Mouse (Mus musculus) embryonic facial prominence, embryonic 15.5 days (tissue): Measurements from ENCODE around the gene Fn3krp. TPM values are rescaled to one million over a fixed set of nuclear protein-coding genes. Genes with fewer than 3 reads are reported as not detected.

Experiments used
- ATAC-seq: fragments of 200-750 bp; cut with Nextera tagmentation; 2 replicates; pipeline ENCODE4 v1.8.0; 2017; ENCODE audit warnings: low read depth, moderate TSS enrichment; ENCODE audit not compliant: insufficient number of reproducible peaks, low FRiP score, low TSS enrichment
- H3K27ac ChIP-seq: fragments of 300-500 bp; sonication (generic); replicated peaks from 2 replicates; pipeline ENCODE4 v1.5.1; 2015; ENCODE audit warnings: mild to moderate bottlenecking, inconsistent platforms
- H3K27me3 ChIP-seq: fragments of 300-500 bp; sonication (generic); 2 replicates; pipeline ENCODE4 v1.6.1; 2015; ENCODE audit warnings: inconsistent platforms
- H3K36me3 ChIP-seq: fragments of 300-500 bp; sonication (generic); 2 replicates; pipeline ENCODE4 v1.6.1; 2015; ENCODE audit warnings: mild to moderate bottlenecking, inconsistent platforms
- H3K4me1 ChIP-seq: fragments of 300-500 bp; sonication (generic); 2 replicates; pipeline ENCODE4 v1.6.1; 2015; ENCODE audit warnings: inconsistent platforms
- H3K4me2 ChIP-seq: fragments of 300-500 bp; sonication (generic); replicated peaks from 2 replicates; pipeline ENCODE4 v1.6.1; 2015; ENCODE audit warnings: mild to moderate bottlenecking, inconsistent platforms
- H3K4me3 ChIP-seq: fragments of 300-500 bp; sonication (generic); replicated peaks from 2 replicates; pipeline ENCODE4 v1.5.1; 2015; ENCODE audit warnings: mild to moderate bottlenecking, inconsistent platforms
- H3K9ac ChIP-seq: fragments of 300-500 bp; sonication (generic); 2 replicates; pipeline ENCODE4 v1.6.1; 2015; ENCODE audit warnings: inconsistent platforms
- H3K9me3 ChIP-seq: fragments of 300-500 bp; sonication (generic); replicated peaks from 2 replicates; pipeline ENCODE4 v1.6.1; 2016; ENCODE audit warnings: inconsistent platforms
- WGBS: fragments of 180-500 bp; shearing (Covaris S2); methylation state at CpG from one replicate; pipeline ENCODE4 v1.1.7; 2015; 5-methylcytosine and 5-hydroxymethylcytosine counted together
- polyA plus RNA-seq: library from polyadenylated mRNA; unstranded; fragments of >200 nt; fragmentation: Nextera tagmentation; extraction: Ambion mirVana; gene quantifications from 2 replicates; pipeline ENCODE4 v1.2.1, GENCODE M21; 2015

Gene Fn3krp
- polyA plus RNA-seq, 1 experiment from 2014 or later = 9.8 TPM

DNA sequence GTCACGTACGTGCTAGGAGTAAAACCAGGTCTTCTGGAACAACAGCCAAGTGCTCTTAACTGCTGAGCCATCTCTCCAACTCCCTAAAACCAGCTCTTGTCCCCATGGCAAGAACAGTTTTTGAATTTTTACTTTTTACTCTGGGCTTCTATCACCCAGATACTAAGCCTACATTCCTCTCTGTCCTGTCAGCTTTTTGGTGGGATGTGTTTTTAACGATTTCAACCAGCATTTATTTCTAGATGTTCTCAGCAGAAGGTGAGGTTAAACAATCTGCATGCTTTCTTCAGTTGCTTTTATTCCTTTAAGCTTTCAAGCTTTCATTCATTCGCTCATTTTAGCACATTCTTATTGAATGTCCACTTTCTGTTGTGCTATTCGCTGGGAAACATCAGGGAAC lies 3.2 kb upstream of the Fn3krp start:
- peaks cover 9% of the 10 kb centered on the region for H3K4me1 ChIP-seq
- no peak overlapping the region for H3K9ac ChIP-seq
- no peaks in the 10 kb centered on the region for H3K9me3 ChIP-seq
- no peaks in the 10 kb centered on the region for H3K36me3 ChIP-seq
- WGBS = 80% methylated on average over 5 of the region's 5 CpGs
- no peak overlapping the region for H3K4me2 ChIP-seq
- no peak overlapping the region for H3K4me3 ChIP-seq
- H3K27me3 ChIP-seq = no peaks in the 10 kb centered on the region
- no peak overlapping the region for H3K27ac ChIP-seq
- ATAC-seq = no peak

DNA sequence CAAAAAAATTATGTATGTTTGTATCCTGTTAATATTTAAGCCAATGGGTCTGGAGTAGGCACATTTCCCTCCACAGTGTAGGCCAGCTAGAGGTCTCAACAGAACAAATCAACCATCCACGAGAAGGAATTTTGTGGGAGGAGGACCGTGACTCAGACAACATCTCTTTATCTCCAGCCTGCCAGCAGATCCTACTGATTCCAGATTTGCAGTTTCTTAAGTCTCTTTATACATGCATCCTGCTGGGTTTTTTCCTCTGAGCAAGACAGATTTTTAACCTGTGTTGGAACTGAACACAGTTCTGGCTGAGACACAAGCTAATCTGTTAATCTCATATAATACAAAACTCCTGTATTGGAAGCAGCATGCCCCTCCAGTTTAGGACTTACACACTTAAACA lies 2.3 kb upstream of the Fn3krp start:
- no peak for ATAC-seq
- no peak overlapping the region for H3K27ac ChIP-seq
- WGBS = 44% methylated on average over 2 of the region's 2 CpGs

DNA sequence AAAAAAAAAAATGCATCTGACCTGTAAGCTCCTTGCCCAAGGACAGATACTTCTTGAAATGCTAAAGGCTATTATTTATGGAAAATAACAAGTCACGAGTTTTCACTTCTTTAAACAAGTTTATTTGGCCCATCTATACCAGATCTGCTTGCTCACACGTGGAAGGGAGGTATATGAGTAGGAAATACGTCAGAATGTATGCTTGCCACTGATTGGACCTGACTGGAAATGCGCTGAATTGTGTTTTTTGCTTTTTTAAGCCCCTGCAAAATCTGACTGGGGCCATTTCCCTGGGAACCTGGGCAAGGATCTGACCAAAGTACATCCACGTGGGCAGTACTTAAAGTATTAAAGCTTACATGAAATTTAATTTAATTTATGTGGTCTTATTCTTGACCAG lies 822 bp upstream of the Fn3krp start:
- Histone ChIP-seq H3K9me3 (no peaks in the 10 kb centered on the region), H3K27me3 (no peaks in the 10 kb centered on the region), H3K27ac (no peak overlapping the region; the same call in 1 of the 2 replicates), H3K4me3 (peak overlapping the region; percentile 83), H3K4me2 (peak overlapping the region; percentile 81), H3K36me3 (0 out of 2 replicates have a peak, but pooled peaks cover 3% of the 10 kb centered on the region), H3K4me1 (peaks cover 9% of the 10 kb centered on the region), H3K9ac (no peak overlapping the region)
- 48% methylated on average over 5 of the region's 5 CpGs for WGBS
- ATAC-seq = no peak

More for the DNA sequence above, 2.3 kb upstream of the Fn3krp start:
- H3K4me3 ChIP-seq = no peak overlapping the region
- H3K36me3 ChIP-seq = no peaks in the 10 kb centered on the region
- no peak overlapping the region for H3K4me2 ChIP-seq
- no peak overlapping the region for H3K9ac ChIP-seq
- H3K9me3 ChIP-seq = no peaks in the 10 kb centered on the region
- no peaks in the 10 kb centered on the region for H3K27me3 ChIP-seq
- peaks cover 9% of the 10 kb centered on the region for H3K4me1 ChIP-seq

DNA sequence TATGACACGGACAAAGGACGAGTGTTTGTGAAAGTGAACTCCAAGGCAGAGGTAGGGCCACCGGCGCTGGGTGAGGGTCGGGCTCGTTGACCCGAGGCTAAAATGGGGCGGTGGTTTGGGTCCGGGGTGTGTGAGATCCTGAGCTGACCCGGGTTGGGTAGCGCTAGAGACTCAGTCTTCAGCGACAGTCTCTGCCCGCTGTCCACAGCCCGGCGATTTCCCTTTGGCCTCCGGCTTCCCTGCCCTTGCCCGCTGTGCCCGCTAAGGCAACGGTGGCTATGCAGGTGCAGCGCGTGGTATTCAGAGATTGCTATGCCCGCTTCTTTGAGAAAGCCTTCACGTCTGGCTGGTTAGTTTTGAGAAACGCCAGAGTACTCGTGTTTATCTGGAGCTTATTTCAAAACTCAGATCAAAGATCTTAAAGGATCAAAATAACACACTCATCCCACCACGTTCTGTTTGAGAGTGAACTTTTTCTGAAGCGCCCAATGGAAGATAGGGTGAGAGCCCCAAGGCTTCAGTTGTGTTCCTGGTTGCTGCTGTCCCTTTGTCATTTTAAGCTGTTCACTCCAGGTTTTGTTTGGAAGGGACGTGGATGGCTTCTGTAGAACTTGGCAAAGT lies 462 bp downstream of the Fn3krp start:
- Histone ChIP-seq H3K4me2 (peak overlapping the region; percentile 81), H3K36me3 (0 out of 2 replicates have a peak, but pooled peaks cover 3% of the 10 kb centered on the region), H3K27me3 (no peaks in the 10 kb centered on the region), H3K9me3 (no peaks in the 10 kb centered on the region), H3K27ac (peak overlapping the region; percentile 63), H3K9ac (peak overlapping the region; percentile 58), H3K4me3 (peak overlapping the region; percentile 83), H3K4me1 (peaks cover 9% of the 10 kb centered on the region)
- ATAC-seq = peak; percentile 45; the same call in 1 of the 2 replicates
- WGBS = under 1% methylated on average over 28 of the region's 28 CpGs

DNA sequence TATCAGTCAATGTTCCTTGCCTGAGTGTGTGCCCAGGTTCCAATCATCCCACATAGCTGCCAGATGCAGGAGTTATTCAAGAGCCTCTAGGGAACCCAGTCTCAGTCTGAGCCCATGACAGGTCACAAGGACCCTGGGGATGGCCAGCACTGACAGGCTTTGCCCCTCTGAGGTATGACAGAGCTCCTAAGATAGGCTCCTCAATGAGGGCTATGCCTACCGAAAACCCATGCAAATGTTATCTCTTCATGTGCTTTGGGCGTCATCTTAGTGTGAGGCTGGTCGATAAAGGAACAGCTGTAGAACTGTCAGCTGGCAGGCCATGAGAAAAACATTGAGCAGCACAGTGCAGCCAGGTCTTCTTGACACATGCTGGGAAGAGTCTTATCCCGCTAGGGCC lies 12.2 kb downstream of the Fn3krp start:
- Histone ChIP-seq H3K9me3 (no peaks in the 10 kb centered on the region), H3K4me1 (peaks cover 13% of the 10 kb centered on the region), H3K4me3 (no peak overlapping the region), H3K27me3 (no peaks in the 10 kb centered on the region), H3K4me2 (no peak overlapping the region), H3K9ac (no peak overlapping the region), H3K36me3 (peaks cover 20% of the 10 kb centered on the region), H3K27ac (no peak overlapping the region)
- ATAC-seq = 0 out of 2 replicates have a peak, but pooled peaks have one; percentile 22
- 69% methylated on average over 4 of the region's 4 CpGs for WGBS

DNA sequence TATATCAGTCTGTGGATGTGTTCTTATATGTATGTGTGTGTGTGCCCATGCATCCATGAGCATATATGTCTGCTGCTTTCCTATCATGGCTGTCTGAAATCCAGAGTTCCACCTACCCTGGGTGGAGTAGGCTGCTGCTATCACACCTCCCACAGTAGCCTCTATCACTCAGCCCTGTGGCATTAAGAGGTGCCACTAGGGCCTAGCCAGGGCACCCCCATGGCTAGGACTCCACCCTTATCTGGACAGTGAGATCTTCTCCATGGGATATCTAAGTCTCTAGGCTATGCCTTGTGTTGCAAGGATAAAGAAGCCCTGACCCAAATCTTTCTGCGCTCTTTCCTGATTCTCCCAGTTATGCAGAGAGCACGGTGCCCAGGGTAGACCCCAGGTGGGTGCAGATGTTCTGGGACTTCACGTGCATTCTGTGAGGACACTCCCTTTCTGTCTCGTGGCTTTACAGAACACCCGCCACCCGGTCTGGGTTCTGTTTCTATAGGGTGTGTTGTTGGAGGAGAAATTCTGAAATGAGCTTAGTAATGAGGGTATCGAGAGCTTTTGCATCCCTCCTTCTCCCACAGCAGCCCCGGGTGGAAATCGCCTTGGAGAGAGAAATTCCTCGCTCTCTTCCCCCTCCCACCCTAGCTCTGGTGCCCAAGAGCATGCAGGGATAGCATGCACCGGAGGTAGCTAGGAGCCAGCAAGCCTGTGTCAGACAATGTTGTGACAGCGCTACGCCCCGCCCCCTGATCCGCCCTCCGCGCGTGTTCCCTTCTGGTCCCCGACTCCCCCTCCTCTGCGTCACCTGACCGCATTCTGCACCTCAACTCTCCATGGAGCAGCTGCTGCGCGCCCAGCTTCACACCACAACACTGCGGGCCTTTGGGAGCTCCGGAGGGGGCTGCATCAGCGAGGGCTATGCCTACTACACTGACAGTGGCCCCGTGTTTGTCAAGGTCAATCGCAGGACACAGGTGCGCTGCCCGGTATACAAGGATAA lies 13.3 kb downstream of the Fn3krp start, which contains the start of gene Fn3k:
TSS of gene Fn3k (plus strand) at position 758 of the 1,000 bp plus-strand sequence.
- Histone ChIP-seq H3K9me3 (no peaks in the 10 kb centered on the region), H3K36me3 (peaks cover 10% of the 10 kb centered on the region; the same call in 1 of the 2 replicates), H3K4me1 (peaks cover 13% of the 10 kb centered on the region), H3K9ac (peak within 1 kb of the TSS; percentile 21), H3K4me2 (peak within 1 kb of the TSS; percentile 73), H3K27ac (no peak within 1 kb of the TSS), H3K4me3 (peak within 1 kb of the TSS; percentile 42), H3K27me3 (no peaks in the 10 kb centered on the region)
- 6% methylated on average over 30 of the region's 30 CpGs for WGBS
- peak; percentile 90 for ATAC-seq

DNA sequence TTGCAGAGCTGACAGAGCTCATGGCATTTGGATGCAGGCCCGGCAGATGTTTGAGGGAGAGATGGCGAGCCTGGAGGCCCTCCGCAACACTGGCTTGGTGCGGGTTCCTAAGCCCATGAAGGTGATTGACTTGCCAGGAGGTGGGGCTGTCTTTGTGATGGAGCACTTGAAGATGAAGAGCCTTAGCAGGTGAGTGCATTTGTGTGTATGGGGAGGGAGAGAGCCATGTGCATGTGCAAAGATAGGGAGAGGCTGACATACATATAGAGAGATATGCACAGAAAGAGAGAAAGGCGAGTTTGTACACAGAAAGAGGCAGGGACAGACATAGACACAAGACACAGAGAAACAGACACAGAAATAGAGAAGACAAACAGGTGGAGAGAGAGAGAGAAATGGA lies 16.0 kb downstream of the Fn3krp start:
- Histone ChIP-seq H3K4me1 (peaks cover 13% of the 10 kb centered on the region), H3K4me3 (no peak overlapping the region), H3K27me3 (no peaks in the 10 kb centered on the region), H3K9ac (no peak overlapping the region), H3K36me3 (no peaks in the 10 kb centered on the region), H3K4me2 (no peak overlapping the region), H3K9me3 (no peaks in the 10 kb centered on the region), H3K27ac (no peak overlapping the region)
- no peak for ATAC-seq
- WGBS = 64% methylated on average over 5 of the region's 5 CpGs

DNA sequence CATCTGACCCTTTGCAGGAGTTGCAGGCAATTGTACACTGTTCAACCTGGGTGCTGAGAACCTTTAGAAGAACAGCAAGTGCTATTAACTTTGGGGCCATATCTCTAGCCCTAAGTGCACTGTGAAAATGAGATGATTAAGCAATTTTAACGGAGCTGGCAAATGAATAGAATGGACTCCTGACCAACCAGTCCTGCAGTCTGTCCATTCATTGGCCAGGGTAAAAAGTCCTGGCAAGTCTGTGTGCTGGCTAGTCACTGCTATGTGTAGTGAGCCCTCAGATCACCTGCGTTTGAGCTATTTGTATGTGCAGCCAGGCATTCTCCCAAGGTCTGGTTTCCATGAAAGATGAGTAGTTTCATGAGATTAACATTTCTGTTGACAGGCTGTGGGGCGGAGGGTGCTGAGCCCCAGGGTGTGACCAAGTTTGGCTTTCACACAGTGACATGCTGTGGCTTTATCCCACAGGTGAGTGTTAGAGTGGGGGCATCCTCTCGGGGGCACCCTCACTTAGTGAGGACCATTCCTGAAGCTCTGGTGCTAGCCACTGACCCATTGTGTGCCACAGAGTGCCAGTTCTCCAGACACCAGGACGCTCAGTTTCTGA lies 18.6 kb downstream of the Fn3krp start:
- no peak for ATAC-seq
- no peak overlapping the region for H3K27ac ChIP-seq
- no peaks in the 10 kb centered on the region for H3K36me3 ChIP-seq
- 63% methylated on average over 5 of the region's 5 CpGs for WGBS
- no peak overlapping the region for H3K4me3 ChIP-seq
- H3K27me3 ChIP-seq = no peaks in the 10 kb centered on the region
- no peak overlapping the region for H3K4me2 ChIP-seq
- H3K4me1 ChIP-seq = peaks cover 5% of the 10 kb centered on the region; the same call in 1 of the 2 replicates
- no peaks in the 10 kb centered on the region for H3K9me3 ChIP-seq
- no peak overlapping the region for H3K9ac ChIP-seq

DNA sequence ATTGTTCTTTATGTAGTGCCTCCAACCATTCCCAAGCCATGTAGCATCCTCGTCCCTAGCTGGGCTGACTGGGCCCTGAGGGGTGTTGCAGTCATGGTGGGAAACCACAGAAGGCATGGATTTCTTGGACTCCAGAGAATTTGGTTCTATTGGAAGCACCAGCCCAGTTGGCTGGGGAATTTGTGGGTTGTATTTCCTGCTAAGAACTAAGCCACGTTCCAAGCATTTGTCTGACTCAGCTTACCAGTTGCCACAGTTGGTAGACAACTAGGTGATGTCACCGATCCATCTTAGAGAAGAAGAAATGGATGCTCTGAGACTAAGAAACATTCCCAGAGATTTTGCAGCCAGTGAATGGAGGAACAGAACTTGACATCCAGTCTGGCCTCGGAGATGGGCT lies 20.5 kb downstream of the Fn3krp start:
- H3K4me3 ChIP-seq = no peak overlapping the region
- no peaks in the 10 kb centered on the region for H3K27me3 ChIP-seq
- no peak overlapping the region for H3K9ac ChIP-seq
- H3K4me1 ChIP-seq = no peaks in the 10 kb centered on the region
- H3K9me3 ChIP-seq = no peaks in the 10 kb centered on the region
- ATAC-seq = no peak
- no peaks in the 10 kb centered on the region for H3K36me3 ChIP-seq
- no peak overlapping the region for H3K27ac ChIP-seq
- WGBS = 82% methylated on average over 4 of the region's 4 CpGs
- H3K4me2 ChIP-seq = no peak overlapping the region

DNA sequence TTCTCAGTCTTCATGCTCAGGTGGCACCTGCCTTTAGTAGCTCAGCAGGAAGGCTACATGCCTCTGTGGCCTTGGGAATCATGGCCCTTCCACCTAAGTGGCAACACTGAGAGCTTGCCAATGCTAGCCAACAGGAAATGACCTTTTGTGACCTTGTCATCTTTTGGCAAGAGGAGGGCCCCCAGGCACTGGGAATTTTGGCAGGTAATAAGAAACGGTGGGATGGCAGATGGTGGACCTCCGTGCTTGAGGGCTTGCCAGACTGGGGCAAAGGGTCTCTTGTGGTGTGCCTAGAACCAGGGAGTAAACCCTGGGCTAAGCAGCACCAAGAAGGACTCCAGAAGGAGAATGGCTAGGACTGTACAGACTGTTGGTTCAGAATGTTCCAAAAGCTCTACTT lies 20.9 kb downstream of the Fn3krp start:
- no peak overlapping the region for H3K27ac ChIP-seq
- H3K9me3 ChIP-seq = no peaks in the 10 kb centered on the region
- H3K4me2 ChIP-seq = no peak overlapping the region
- ATAC-seq = no peak
- H3K4me3 ChIP-seq = no peak overlapping the region
- no peak overlapping the region for H3K9ac ChIP-seq
- H3K36me3 ChIP-seq = no peaks in the 10 kb centered on the region
- no peaks in the 10 kb centered on the region for H3K27me3 ChIP-seq
- no peaks in the 10 kb centered on the region for H3K4me1 ChIP-seq
- 44% methylated on average over 2 of the region's 2 CpGs for WGBS

DNA sequence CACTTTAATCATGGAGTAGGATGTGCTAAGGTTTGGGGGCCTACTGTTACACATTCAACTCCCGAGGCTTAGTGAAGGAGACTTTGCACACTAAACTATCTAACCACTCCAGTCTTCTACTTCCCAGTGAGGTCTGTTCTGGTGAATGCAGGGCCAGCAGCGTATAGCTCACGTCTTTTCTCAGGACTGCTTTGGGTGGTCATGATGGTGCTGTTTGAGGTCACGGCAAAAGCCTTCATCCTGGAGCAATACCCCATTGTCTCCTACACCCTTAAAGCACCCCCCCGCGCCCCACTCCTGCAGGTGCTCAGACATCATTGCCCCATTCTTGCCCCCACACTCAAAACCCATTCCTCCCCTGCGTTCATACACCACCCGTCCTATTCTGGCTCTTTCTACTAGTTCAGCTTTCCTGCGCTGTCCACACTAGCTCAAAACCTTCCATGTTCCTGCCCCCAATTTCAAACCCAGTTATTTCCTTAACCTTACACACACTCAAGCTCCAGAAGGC lies 30.1 kb downstream of the Fn3krp start:
- peak overlapping the region; percentile 85 for H3K4me3 ChIP-seq
- no peaks in the 10 kb centered on the region for H3K27me3 ChIP-seq
- no peak overlapping the region for H3K9ac ChIP-seq
- 20% methylated on average over 9 of the region's 9 CpGs for WGBS
- H3K27ac ChIP-seq = peak overlapping the region; percentile 61; the same call in 1 of the 2 replicates
- no peaks in the 10 kb centered on the region for H3K9me3 ChIP-seq
- H3K36me3 ChIP-seq = 0 out of 2 replicates have a peak, but pooled peaks cover 5% of the 10 kb centered on the region
- peak overlapping the region; percentile 57 for H3K4me2 ChIP-seq
- H3K4me1 ChIP-seq = peaks cover 16% of the 10 kb centered on the region
- no peak for ATAC-seq
